Mouse (Mus musculus) stomach, embryonic 14.5 days (tissue): ENCODE results near the gene Gpr137c. TPM values are rescaled to one million over a fixed set of nuclear protein-coding genes. Genes with fewer than 3 reads are reported as not detected.

Experiments used
- ATAC-seq: fragments of 200-750 bp; cut with Nextera tagmentation; 2 replicates; pipeline ENCODE4 v1.8.0; 2017; ENCODE audit warnings: low read depth, moderate TSS enrichment; ENCODE audit not compliant: insufficient number of reproducible peaks, insufficient read depth, low FRiP score
- H3K27ac ChIP-seq: fragments of 300-500 bp; sonication (generic); 2 replicates; pipeline ENCODE4 v1.5.1; 2014; ENCODE audit warnings: mild to moderate bottlenecking, low read length, moderate library complexity, mixed read lengths
- H3K27me3 ChIP-seq: fragments of 300-500 bp; sonication (generic); 2 replicates; pipeline ENCODE4 v1.6.1; 2014; ENCODE audit warnings: low read length, control low read depth, mixed read lengths; ENCODE audit not compliant: control insufficient read depth, insufficient read depth
- H3K36me3 ChIP-seq: fragments of 300-500 bp; sonication (generic); 2 replicates; pipeline ENCODE4 v1.6.1; 2014; ENCODE audit warnings: mild to moderate bottlenecking, control low read depth, low read length, moderate library complexity, mixed read lengths; ENCODE audit not compliant: control insufficient read depth, insufficient read depth
- H3K4me1 ChIP-seq: fragments of 300-500 bp; sonication (generic); 2 replicates; pipeline ENCODE4 v1.6.1; 2014; ENCODE audit warnings: low read length, control low read depth, mixed read lengths; ENCODE audit not compliant: control insufficient read depth, insufficient read depth
- H3K4me2 ChIP-seq: fragments of 300-500 bp; sonication (generic); replicated peaks from 2 replicates; pipeline ENCODE4 v1.6.1; 2014; ENCODE audit warnings: low read depth, low read length, control low read depth
- H3K4me3 ChIP-seq: fragments of 300-500 bp; sonication (generic); 2 replicates; pipeline ENCODE4 v1.5.1; 2014; ENCODE audit warnings: low read depth, low read length, control low read depth
- H3K9ac ChIP-seq: fragments of 300-500 bp; sonication (generic); replicated peaks from 2 replicates; pipeline ENCODE4 v1.6.1; 2014; ENCODE audit warnings: low read depth, mild to moderate bottlenecking, control low read depth, low read length, moderate library complexity, mixed read lengths
- H3K9me3 ChIP-seq: fragments of 300-500 bp; sonication (generic); 2 replicates; pipeline ENCODE4 v1.6.1; 2016; ENCODE audit warnings: low read depth, low read length, control low read depth; ENCODE audit not compliant: control insufficient read depth
- WGBS: fragments of 180-500 bp; shearing (Covaris S2); extraction: QIAGEN DNeasy Blood & Tissue Kit; methylation state at CpG from one replicate; pipeline ENCODE4 v1.1.7; 2014; 5-methylcytosine and 5-hydroxymethylcytosine counted together
- polyA plus RNA-seq: library from polyadenylated mRNA; unstranded; fragments of >200 nt; fragmentation: Nextera tagmentation; extraction: Ambion mirVana; gene quantifications from 2 replicates; pipeline ENCODE4 v1.2.1, GENCODE M21; 2014

Gpr137c gene
- polyA plus RNA-seq, 1 experiment from 2014 or later: 4.8 TPM

- no peaks in the 10 kb centered on the region for H3K36me3 ChIP-seq
- H3K9ac ChIP-seq: no peak overlapping the region
- no peak for ATAC-seq
- H3K27ac ChIP-seq: no peak overlapping the region
- no peak overlapping the region for H3K4me3 ChIP-seq
- H3K27me3 ChIP-seq: no peaks in the 10 kb centered on the region
- 80% methylated on average over 3 of the region's 3 CpGs for WGBS
- H3K4me2 ChIP-seq: no peak overlapping the region
- H3K9me3 ChIP-seq: no peaks in the 10 kb centered on the region
- peaks cover 3% of the 10 kb centered on the region; the same call in 1 of the 2 replicates for H3K4me1 ChIP-seq
Measured at GRCm38 (mm10) chr14:45321067-45321466, 101.5 kb downstream of the Gpr137c start.

- H3K27me3 ChIP-seq: no peaks in the 10 kb centered on the region
- peaks cover 3% of the 10 kb centered on the region; the same call in 1 of the 2 replicates for H3K4me1 ChIP-seq
- no peak overlapping the region for H3K27ac ChIP-seq
- no peak overlapping the region for H3K9ac ChIP-seq
- no peak overlapping the region for H3K4me2 ChIP-seq
- 69% methylated on average over 5 of the region's 5 CpGs for WGBS
- no peaks in the 10 kb centered on the region for H3K36me3 ChIP-seq
- no peak for ATAC-seq
- H3K4me3 ChIP-seq: no peak overlapping the region
- no peaks in the 10 kb centered on the region for H3K9me3 ChIP-seq
Measured at GRCm38 (mm10) chr14:45321622-45322021, 102.1 kb downstream of the Gpr137c start.

GRCm38 (mm10) chr14:45322450-45322849 lies 102.9 kb downstream of the Gpr137c start:
- 77% methylated on average over 2 of the region's 2 CpGs for WGBS
- H3K27ac ChIP-seq: no peak overlapping the region
- H3K4me2 ChIP-seq: no peak overlapping the region
- H3K4me1 ChIP-seq: no peaks in the 10 kb centered on the region; the same call in 1 of the 2 replicates
- no peaks in the 10 kb centered on the region for H3K9me3 ChIP-seq
- H3K27me3 ChIP-seq: no peaks in the 10 kb centered on the region
- no peak overlapping the region for H3K9ac ChIP-seq
- no peak for ATAC-seq
- H3K36me3 ChIP-seq: no peaks in the 10 kb centered on the region
- no peak overlapping the region for H3K4me3 ChIP-seq

GRCm38 (mm10) chr14:45323320-45323719 lies 103.8 kb downstream of the Gpr137c start:
- ATAC-seq: no peak
- 82% methylated on average over 3 of the region's 3 CpGs for WGBS
- no peak overlapping the region for H3K27ac ChIP-seq

GRCm38 (mm10) chr14:45325471-45325870 lies 106.0 kb downstream of the Gpr137c start:
- H3K9me3 ChIP-seq: no peaks in the 10 kb centered on the region
- H3K9ac ChIP-seq: no peak overlapping the region
- no peak overlapping the region for H3K27ac ChIP-seq
- 0 out of 2 replicates have a peak, but pooled peaks cover 3% of the 10 kb centered on the region for H3K4me1 ChIP-seq
- H3K27me3 ChIP-seq: no peaks in the 10 kb centered on the region
- no peak overlapping the region for H3K4me2 ChIP-seq
- no peak for ATAC-seq
- no peak overlapping the region for H3K4me3 ChIP-seq
- no peaks in the 10 kb centered on the region for H3K36me3 ChIP-seq

More at GRCm38 (mm10) chr14:45323320-45323719, 103.8 kb downstream of the Gpr137c start:
- Histone ChIP-seq H3K9me3 (no peaks in the 10 kb centered on the region), H3K27me3 (no peaks in the 10 kb centered on the region), H3K4me2 (no peak overlapping the region), H3K9ac (no peak overlapping the region), H3K4me1 (no peaks in the 10 kb centered on the region), H3K4me3 (no peak overlapping the region), H3K36me3 (no peaks in the 10 kb centered on the region)

- no peak overlapping the region for H3K4me3 ChIP-seq
- no peak for ATAC-seq
- H3K27me3 ChIP-seq: no peaks in the 10 kb centered on the region
- peaks cover 9% of the 10 kb centered on the region; the same call in 1 of the 2 replicates for H3K36me3 ChIP-seq
- H3K4me2 ChIP-seq: no peak overlapping the region
- WGBS: 88% methylated on average over 4 of the region's 4 CpGs
- H3K9me3 ChIP-seq: no peaks in the 10 kb centered on the region
- no peak overlapping the region for H3K27ac ChIP-seq
- no peak overlapping the region for H3K9ac ChIP-seq
- H3K4me1 ChIP-seq: 0 out of 2 replicates have a peak, but pooled peaks cover 3% of the 10 kb centered on the region
Measured at GRCm38 (mm10) chr14:45328072-45328713, 108.7 kb downstream of the Gpr137c start.

GRCm38 (mm10) chr14:45329018-45329588 lies 109.6 kb downstream of the Gpr137c start:
- Histone ChIP-seq H3K27ac (no peak overlapping the region), H3K27me3 (no peaks in the 10 kb centered on the region), H3K36me3 (peaks cover 15% of the 10 kb centered on the region; the same call in 1 of the 2 replicates), H3K9ac (0 out of 2 replicates have a peak overlapping the region, but pooled peaks have one; percentile 88), H3K9me3 (no peaks in the 10 kb centered on the region), H3K4me3 (peak overlapping the region; percentile 93), H3K4me1 (0 out of 2 replicates have a peak, but pooled peaks cover 3% of the 10 kb centered on the region), H3K4me2 (peak overlapping the region; percentile 45)
- ATAC-seq: no peak
- 13% methylated on average over 8 of the region's 8 CpGs for WGBS

- Histone ChIP-seq H3K27me3 (no peaks in the 10 kb centered on the region), H3K27ac (peak within 1 kb of the TSS; percentile 78; the same call in 1 of the 2 replicates), H3K4me2 (peak within 1 kb of the TSS; percentile 61), H3K9ac (peak within 1 kb of the TSS; percentile 88), H3K36me3 (peaks cover 16% of the 10 kb centered on the region; the same call in 1 of the 2 replicates), H3K9me3 (no peaks in the 10 kb centered on the region), H3K4me3 (peak within 1 kb of the TSS; percentile 93), H3K4me1 (0 out of 2 replicates have a peak, but pooled peaks cover 3% of the 10 kb centered on the region)
- ATAC-seq: peak; percentile 97
- under 1% methylated on average over 44 of the region's 44 CpGs for WGBS
Measured at GRCm38 (mm10) chr14:45329589-45330181, 110.2 kb downstream of the Gpr137c start, which contains the start of gene Psmc6. Gene Psmc6 (plus strand): TSS chr14:45329788.
